Mouse (Mus musculus) hindbrain, embryonic 13.5 days (tissue): ENCODE data around the gene Cdkn1b. TPM values are rescaled to one million over a fixed set of nuclear protein-coding genes. Genes with fewer than 3 reads are reported as not detected.
A peak's percentile ranks its signal among the peaks of the same experiment; 100 is the strongest.

Experiments used
- ATAC-seq: fragments of 200-750 bp; cut with Nextera tagmentation; 2 replicates; pipeline ENCODE4 v1.8.0; 2017; ENCODE audit warnings: moderate TSS enrichment; ENCODE audit not compliant: low FRiP score
- H3K27ac ChIP-seq: fragments of 300-500 bp; sonication (generic); 2 replicates; pipeline ENCODE4 v1.5.1; 2015; ENCODE audit warnings: inconsistent platforms, mild to moderate bottlenecking, moderate library complexity
- H3K27me3 ChIP-seq: fragments of 300-500 bp; sonication (generic); 2 replicates; pipeline ENCODE4 v1.6.1; 2015; ENCODE audit warnings: mild to moderate bottlenecking, inconsistent platforms
- H3K36me3 ChIP-seq: fragments of 300-500 bp; sonication (generic); 2 replicates; pipeline ENCODE4 v1.6.1; 2015; ENCODE audit warnings: mild to moderate bottlenecking, inconsistent platforms
- H3K4me1 ChIP-seq: fragments of 300-500 bp; sonication (generic); replicated peaks from 2 replicates; pipeline ENCODE4 v1.6.1; 2015; ENCODE audit warnings: inconsistent platforms
- H3K4me2 ChIP-seq: fragments of 300-500 bp; sonication (generic); 2 replicates; pipeline ENCODE4 v1.6.1; 2015; ENCODE audit warnings: inconsistent platforms, mild to moderate bottlenecking, moderate library complexity
- H3K4me3 ChIP-seq: fragments of 300-500 bp; sonication (generic); 2 replicates; pipeline ENCODE4 v1.5.1; 2015; ENCODE audit warnings: mild to moderate bottlenecking, inconsistent platforms
- H3K9ac ChIP-seq: fragments of 300-500 bp; sonication (generic); 2 replicates; pipeline ENCODE4 v1.6.1; 2015; ENCODE audit warnings: mild to moderate bottlenecking, inconsistent platforms
- H3K9me3 ChIP-seq: fragments of 300-500 bp; sonication (generic); 2 replicates; pipeline ENCODE4 v1.6.1; 2016; ENCODE audit warnings: inconsistent platforms
- WGBS: fragments of 180-500 bp; shearing (Covaris S2); methylation state at CpG from one replicate; pipeline ENCODE4 v1.1.7; 2015; 5-methylcytosine and 5-hydroxymethylcytosine counted together
- polyA plus RNA-seq: library from polyadenylated mRNA; unstranded; fragments of >200 nt; fragmentation: Nextera tagmentation; extraction: Ambion mirVana; gene quantifications from 2 replicates; pipeline ENCODE4 v1.2.1, GENCODE M21; 2015

The Cdkn1b gene
- polyA plus RNA-seq, 1 experiment from 2014 or later, result 27.2 TPM

DNA sequence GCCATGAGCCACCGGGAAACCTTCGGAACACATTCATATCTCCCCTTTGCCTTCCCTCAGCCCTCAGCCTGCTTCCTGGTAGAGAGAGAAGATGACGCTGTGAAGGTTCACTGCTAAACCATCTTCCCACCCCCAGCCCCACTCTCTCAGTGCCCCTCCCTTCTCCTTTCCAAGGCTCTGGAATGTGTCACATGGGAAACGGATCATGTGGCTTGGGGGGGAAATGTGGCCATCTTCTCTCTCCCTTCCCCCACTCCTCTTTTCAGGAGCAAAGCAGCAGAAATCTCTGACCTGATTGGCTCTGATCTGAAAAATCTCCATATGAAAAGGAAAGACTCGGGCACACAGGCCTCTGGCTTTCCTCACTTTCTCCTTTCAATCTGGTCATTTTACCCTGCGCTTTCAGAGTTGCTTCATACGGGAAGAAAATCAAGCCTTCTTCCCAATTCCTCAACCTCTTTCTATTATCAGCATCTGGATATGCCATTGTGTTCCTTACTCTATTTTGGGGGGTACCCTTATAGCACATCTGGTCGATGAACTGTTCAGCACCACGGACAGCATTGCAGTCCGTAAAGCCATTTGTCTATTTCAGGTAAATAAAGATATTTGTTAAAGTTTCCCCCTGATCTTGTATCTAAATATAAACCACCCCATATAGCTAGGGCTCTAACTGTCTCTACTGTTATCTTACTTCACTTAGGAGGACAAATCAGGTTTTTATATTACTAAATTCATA, 32.3 kb upstream of the Cdkn1b start:
- H3K27me3 ChIP-seq, result no peaks in the 10 kb centered on the region
- WGBS, result 2% methylated on average over 10 of the region's 10 CpGs
- peak overlapping the region; percentile 58 for H3K4me3 ChIP-seq
- H3K9me3 ChIP-seq, result no peaks in the 10 kb centered on the region
- ATAC-seq, result peak; percentile 87
- peak overlapping the region; percentile 58 for H3K4me2 ChIP-seq
- H3K36me3 ChIP-seq, result no peaks in the 10 kb centered on the region
- H3K9ac ChIP-seq, result peak overlapping the region; percentile 87
- H3K27ac ChIP-seq, result peak overlapping the region; percentile 94
- H3K4me1 ChIP-seq, result peaks cover 50% of the 10 kb centered on the region

- ATAC-seq, result peak; percentile 72
- Histone ChIP-seq H3K9me3 (no peaks in the 10 kb centered on the region), H3K27me3 (no peaks in the 10 kb centered on the region), H3K36me3 (no peaks in the 10 kb centered on the region), H3K4me1 (peaks cover 44% of the 10 kb centered on the region), H3K4me2 (peak overlapping the region; percentile 58), H3K9ac (peak overlapping the region; percentile 52; the same call in 1 of the 2 replicates), H3K4me3 (peak overlapping the region; percentile 58; the same call in 1 of the 2 replicates), H3K27ac (peak overlapping the region; percentile 94)
- 0% methylated on average over 4 of the region's 4 CpGs for WGBS
Measured at GRCm38 (mm10) chr6:134888563-134889017, 31.6 kb upstream of the Cdkn1b start.

GRCm38 (mm10) chr6:134889763-134890162, 30.4 kb upstream of the Cdkn1b start:
- no peaks in the 10 kb centered on the region for H3K36me3 ChIP-seq
- no peak for ATAC-seq
- H3K4me2 ChIP-seq, result no peak overlapping the region
- WGBS, result 92% methylated on average over 1 of the region's 1 CpGs
- H3K4me1 ChIP-seq, result peaks cover 33% of the 10 kb centered on the region
- H3K4me3 ChIP-seq, result no peak overlapping the region
- H3K9ac ChIP-seq, result no peak overlapping the region
- H3K27ac ChIP-seq, result peak overlapping the region; percentile 94
- no peaks in the 10 kb centered on the region for H3K9me3 ChIP-seq
- H3K27me3 ChIP-seq, result no peaks in the 10 kb centered on the region

GRCm38 (mm10) chr6:134890436-134890835, 29.8 kb upstream of the Cdkn1b start:
- ATAC-seq, result no peak
- H3K27ac ChIP-seq, result no peak overlapping the region

GRCm38 (mm10) chr6:134896570-134897436, 23.4 kb upstream of the Cdkn1b start:
- Histone ChIP-seq H3K9me3 (no peaks in the 10 kb centered on the region), H3K27ac (no peak overlapping the region), H3K4me3 (peak overlapping the region; percentile 53), H3K27me3 (no peaks in the 10 kb centered on the region), H3K4me1 (peaks cover 15% of the 10 kb centered on the region), H3K4me2 (peak overlapping the region; percentile 74), H3K36me3 (no peaks in the 10 kb centered on the region), H3K9ac (peak overlapping the region; percentile 86)
- WGBS, result 54% methylated on average over 15 of the region's 15 CpGs
- no peak for ATAC-seq

More at GRCm38 (mm10) chr6:134890436-134890835, 29.8 kb upstream of the Cdkn1b start:
- no peaks in the 10 kb centered on the region for H3K36me3 ChIP-seq
- H3K27me3 ChIP-seq, result no peaks in the 10 kb centered on the region
- H3K9ac ChIP-seq, result no peak overlapping the region
- no peaks in the 10 kb centered on the region for H3K9me3 ChIP-seq
- peaks cover 26% of the 10 kb centered on the region for H3K4me1 ChIP-seq
- WGBS, result 92% methylated on average over 7 of the region's 7 CpGs
- H3K4me3 ChIP-seq, result no peak overlapping the region
- H3K4me2 ChIP-seq, result no peak overlapping the region

- under 1% methylated on average over 38 of the region's 38 CpGs for WGBS
- ATAC-seq, result peak; percentile 95
- Histone ChIP-seq H3K4me2 (peak overlapping the region; percentile 74), H3K9ac (peak overlapping the region; percentile 86), H3K9me3 (no peaks in the 10 kb centered on the region), H3K27me3 (no peaks in the 10 kb centered on the region), H3K4me1 (peaks cover 15% of the 10 kb centered on the region), H3K36me3 (no peaks in the 10 kb centered on the region), H3K4me3 (peak overlapping the region; percentile 53), H3K27ac (peak overlapping the region; percentile 99)
Measured at GRCm38 (mm10) chr6:134897443-134898094, 22.6 kb upstream of the Cdkn1b start.

DNA sequence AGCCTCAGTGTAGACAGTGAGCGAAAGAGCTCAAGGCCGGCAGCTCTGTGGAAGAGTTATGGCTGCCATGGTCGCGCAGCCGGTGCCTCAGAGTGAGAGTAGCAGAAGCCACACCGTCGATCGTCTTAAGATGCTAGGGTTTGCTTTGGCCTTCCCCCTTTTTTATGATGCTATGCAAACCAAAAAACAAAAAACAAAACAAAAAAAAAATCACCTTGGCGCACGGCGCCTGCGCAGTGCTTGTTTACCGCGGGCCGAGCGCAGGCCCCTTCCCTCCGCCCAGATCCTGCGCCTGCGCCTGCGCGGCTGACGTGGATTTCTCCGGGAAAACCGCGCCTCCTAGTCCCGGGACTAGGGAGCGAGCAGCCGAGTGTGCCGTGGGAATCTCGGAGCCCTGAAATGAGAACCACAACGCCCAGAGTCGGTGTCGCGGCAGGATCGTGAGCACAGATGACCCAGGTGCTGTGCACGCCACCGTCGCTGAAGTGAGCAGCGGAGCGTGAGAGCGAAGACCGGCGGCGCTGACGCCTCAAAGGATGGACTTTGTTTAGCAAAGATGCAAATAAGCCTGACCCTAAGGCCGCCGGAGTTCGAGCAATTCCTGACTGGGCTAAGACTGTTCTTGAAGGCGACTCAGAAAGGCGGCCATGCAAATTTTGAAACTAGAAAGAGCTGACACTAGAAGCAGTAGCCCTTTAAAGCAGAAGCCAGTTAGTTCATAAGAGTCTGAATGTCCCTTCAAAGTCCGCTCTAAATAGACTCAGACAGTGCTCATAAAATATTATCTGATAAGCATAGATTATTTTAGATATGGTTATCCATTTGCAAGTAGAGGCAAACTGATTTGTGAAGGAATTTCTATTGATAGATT, 21.9 kb upstream of the Cdkn1b start, which contains the start of gene Gpr19:
Gpr19 (minus strand) TSS at position 484 of the 871 bp plus-strand sequence.
- Histone ChIP-seq H3K4me3 (peak within 1 kb of the TSS; percentile 53), H3K4me2 (peak within 1 kb of the TSS; percentile 74), H3K9me3 (no peaks in the 10 kb centered on the region), H3K9ac (peak within 1 kb of the TSS; percentile 86), H3K27me3 (no peaks in the 10 kb centered on the region), H3K27ac (peak within 1 kb of the TSS; percentile 99), H3K4me1 (peaks cover 15% of the 10 kb centered on the region), H3K36me3 (no peaks in the 10 kb centered on the region)
- peak; percentile 95 for ATAC-seq
- under 1% methylated on average over 51 of the region's 51 CpGs for WGBS

DNA sequence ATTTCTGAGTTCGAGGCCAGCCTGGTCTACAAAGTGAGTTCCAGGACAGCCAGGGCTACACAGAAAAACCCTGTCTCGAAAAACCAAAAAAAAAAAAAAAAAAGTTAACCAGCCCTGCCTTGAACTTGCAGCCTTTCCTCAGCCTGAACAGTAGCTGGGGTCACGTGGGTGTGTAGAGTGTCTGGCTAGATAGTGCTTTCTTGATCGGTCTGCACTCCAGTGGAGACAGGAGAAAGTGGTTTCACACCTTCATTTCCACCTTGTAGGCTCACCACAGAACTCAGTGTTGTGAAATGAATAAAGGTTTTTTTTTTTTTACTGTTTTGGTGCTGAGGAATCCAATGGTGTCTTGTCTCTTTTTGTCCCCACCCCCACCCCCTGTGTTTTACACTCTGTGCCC, 16.8 kb upstream of the Cdkn1b start:
- H3K27me3 ChIP-seq, result no peaks in the 10 kb centered on the region
- no peak overlapping the region for H3K27ac ChIP-seq
- WGBS, result 92% methylated on average over 4 of the region's 4 CpGs
- H3K9ac ChIP-seq, result no peak overlapping the region
- H3K4me1 ChIP-seq, result peaks cover 5% of the 10 kb centered on the region; the same call in 1 of the 2 replicates
- no peaks in the 10 kb centered on the region for H3K36me3 ChIP-seq
- no peak for ATAC-seq
- H3K4me2 ChIP-seq, result no peak overlapping the region
- no peak overlapping the region for H3K4me3 ChIP-seq
- no peaks in the 10 kb centered on the region for H3K9me3 ChIP-seq

- H3K36me3 ChIP-seq, result no peaks in the 10 kb centered on the region
- H3K9ac ChIP-seq, result no peak overlapping the region
- H3K9me3 ChIP-seq, result no peaks in the 10 kb centered on the region
- no peak overlapping the region for H3K4me3 ChIP-seq
- no peak overlapping the region for H3K27ac ChIP-seq
- H3K4me2 ChIP-seq, result no peak overlapping the region
- no peaks in the 10 kb centered on the region for H3K27me3 ChIP-seq
- no peak for ATAC-seq
- H3K4me1 ChIP-seq, result peaks cover 4% of the 10 kb centered on the region; the same call in 1 of the 2 replicates
- 95% methylated on average over 10 of the region's 10 CpGs for WGBS
Measured at GRCm38 (mm10) chr6:134903891-134904884, 16.0 kb upstream of the Cdkn1b start.

GRCm38 (mm10) chr6:134905811-134906210, 14.4 kb upstream of the Cdkn1b start:
- Histone ChIP-seq H3K4me1 (0 out of 2 replicates have a peak, but pooled peaks cover 2% of the 10 kb centered on the region), H3K36me3 (no peaks in the 10 kb centered on the region), H3K9me3 (no peaks in the 10 kb centered on the region), H3K27ac (no peak overlapping the region), H3K4me3 (no peak overlapping the region), H3K4me2 (no peak overlapping the region), H3K9ac (no peak overlapping the region), H3K27me3 (no peaks in the 10 kb centered on the region)
- WGBS, result 83% methylated on average over 1 of the region's 1 CpGs
- no peak for ATAC-seq
